Mouse (Mus musculus) large intestine, adult 2 months (tissue): ENCODE results near the gene Letmd1. TPM values are rescaled to one million over a fixed set of nuclear protein-coding genes. Genes with fewer than 3 reads are reported as not detected.
"Not testable (repeated sequence)": the region's sequence is repeated elsewhere in the genome, so short reads cannot be mapped to it uniquely, and the experiment has no call there.

Experiments used
- DNase-seq: peaks from one replicate; pipeline ENCODE4 v3.0.0-alpha.2; 2012; ENCODE audit warnings: low read depth, low spot score
- WGBS: fragments of 180-500 bp; shearing (Covaris S2); methylation state at CpG from one replicate; pipeline ENCODE4 v1.1.7; 2018; 5-methylcytosine and 5-hydroxymethylcytosine counted together
- polyA plus RNA-seq: library from polyadenylated mRNA; depleted of rRNA; stranded (reverse); fragments of >200 nt; gene quantifications from 2 replicates; pipeline ENCODE4 v1.2.3, GENCODE M21; 2012; rRNA removed

Gene Letmd1
- 30.1 and 36.7 TPM in 2 replicates for polyA plus RNA-seq

DNA sequence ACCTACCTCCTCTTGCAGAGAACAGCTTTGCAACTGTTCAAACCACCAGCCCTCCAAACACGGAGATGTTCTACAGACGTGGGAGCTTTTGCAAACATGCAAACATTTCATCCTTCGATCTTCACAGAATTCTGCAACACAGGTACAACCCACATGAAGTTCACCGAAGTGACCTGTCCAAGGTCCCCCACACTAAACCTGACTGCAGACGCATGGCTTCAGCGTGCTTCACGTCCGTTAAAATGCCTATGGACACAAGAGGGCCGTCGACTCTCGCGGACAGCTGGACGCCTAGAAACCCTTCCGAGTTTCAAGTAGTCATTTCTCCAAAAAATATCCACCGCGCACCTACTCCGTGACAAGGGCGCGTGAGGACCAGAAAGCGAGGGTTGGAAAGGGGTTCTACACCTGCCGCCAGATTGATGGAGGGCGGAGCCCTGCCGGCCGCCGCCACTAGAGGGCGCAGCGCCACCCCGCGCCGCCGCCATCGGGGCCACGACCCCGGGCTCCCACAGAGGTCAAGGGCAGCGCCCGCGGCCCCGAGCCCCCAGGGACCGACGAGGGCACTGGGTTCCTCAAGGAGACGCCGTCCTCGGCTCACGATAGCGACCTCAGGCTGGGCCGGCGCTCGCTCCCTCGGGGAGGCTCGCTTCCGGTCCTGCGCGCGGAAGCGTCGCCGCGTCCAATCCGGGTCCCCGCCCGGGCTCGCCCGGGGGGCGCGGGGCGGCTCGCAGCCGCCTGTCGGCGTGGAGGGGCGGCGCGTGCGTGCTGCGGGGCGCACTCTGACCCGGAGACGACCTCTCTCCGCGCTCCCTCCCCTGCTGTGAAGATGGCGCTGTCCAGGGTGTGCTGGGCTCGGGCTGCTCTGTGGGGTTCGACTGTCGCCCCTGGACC is at the start of gene Letmd1:
Gene Letmd1, plus strand, starts transcription at position 729 of the 894 bp plus-strand sequence.
- no peak for DNase-seq
- WGBS, result 2% methylated on average over 83 of the region's 84 CpGs

DNA sequence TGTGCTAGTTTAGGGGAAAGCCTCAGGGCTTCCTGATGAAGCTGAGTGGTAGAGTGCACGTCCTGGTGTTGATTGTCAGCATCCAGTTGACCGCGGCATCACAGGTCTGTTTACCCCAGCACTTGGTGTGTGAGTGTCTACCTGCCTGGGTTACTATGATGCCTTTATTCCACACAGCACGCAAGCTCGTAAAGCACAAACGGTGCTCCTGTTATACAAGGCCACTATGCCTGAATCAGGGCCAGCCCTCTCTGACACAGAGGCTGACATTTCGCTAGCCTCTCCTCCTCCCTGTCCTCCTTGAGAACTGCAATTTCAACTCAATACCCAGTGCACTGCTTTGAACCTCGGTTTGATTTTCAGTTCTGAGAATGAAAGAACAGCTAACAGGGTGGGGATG is 49.5 kb upstream of the Letmd1 start:
- DNase-seq, result no peak
- WGBS, result 36% methylated on average over 8 of the region's 8 CpGs

DNA sequence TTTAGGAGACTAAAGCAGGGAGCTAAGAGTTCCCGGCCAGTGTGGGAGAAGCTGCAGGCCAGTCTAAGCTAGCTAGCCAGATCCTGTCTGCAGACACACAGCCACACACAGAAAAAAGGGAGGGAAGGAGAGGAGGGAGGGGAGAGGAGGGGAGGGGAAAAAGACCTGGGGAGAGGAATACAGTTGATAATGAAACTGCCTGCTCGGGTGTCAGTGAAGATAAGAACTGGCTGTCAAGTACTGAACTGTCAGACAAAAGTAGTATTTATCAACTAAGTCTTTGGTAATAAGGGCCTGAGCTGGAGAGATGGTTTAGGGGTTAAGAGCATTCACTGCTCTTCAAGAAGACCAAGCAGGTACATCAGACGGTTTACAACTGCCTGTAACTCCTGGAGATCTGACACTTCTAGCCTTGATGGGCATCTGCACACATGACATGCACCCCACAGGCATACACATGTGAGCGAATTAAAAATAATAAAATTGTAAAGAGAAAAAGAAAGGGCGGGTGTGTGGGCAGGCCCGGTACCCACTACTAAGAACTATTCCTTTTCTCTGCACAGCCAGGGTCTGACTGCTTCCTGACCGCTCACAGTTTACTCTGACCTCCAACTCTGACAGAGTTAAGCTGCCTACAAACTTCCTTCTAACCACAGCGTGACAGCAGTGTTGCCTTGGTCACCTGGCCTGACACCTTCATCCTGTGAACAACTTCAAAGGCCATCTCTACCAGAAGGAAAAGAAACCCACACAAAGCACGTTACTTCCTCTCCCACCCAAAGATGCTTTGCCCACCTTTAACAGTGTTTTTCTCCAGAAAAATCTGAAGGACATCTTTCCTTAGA is 48.7 kb upstream of the Letmd1 start:
- no peak for DNase-seq

DNA sequence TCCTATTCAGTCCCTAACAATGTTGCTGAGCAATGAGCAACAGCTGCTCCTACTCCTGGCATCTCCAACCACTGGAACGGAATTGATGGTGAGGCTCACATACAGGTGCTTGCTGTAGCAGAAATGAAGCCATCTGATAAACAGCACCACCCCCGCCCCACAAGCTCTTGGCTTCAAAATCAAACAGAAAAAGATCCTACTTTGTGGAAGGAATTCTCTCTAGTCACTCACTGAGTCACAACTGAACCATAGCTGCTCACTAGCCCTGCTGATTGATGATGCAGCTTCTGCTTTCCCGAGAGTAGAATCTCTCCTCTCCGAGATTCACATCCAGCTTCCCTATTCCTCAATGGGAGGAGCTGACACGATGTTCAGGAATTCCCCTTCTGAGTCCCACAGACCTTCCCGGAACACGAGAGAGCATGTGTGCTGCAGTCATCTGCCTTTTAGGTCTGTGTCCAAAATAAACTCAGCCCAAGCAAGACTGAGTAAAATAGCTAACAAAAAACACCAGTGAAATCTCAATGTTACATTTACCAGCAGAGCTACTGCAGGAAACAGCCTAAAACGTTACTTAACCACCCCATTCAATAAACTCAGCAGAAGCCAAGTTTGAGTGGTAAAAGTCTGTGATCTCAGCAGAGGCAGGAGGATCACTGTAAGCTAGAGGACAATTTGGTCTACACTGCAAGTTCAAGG is 47.6 kb upstream of the Letmd1 start:
- WGBS, result 9% methylated on average over 8 of the region's 8 CpGs

More for the DNA sequence above, 48.7 kb upstream of the Letmd1 start:
- 54% methylated on average over 9 of the region's 9 CpGs for WGBS

DNA sequence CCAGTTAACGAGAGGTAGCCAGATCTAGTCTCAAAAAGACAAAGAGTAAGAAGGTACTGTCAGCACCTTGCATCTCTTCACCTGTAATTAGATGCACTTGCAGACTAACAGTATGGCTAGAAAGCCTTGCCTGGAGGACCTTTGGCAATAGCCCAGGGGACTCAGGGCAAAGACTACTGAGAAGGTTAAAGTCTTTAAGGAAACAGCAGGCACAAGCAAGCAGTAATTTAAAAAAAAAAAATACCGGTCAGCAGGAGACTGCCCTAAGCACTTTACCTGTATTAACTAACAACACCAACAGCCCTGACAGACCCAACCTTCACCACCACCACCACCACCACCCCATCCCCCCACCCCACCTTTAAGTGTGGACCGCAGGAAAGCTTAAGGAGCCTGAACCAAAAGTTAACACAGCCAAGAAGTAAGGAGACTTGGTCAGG is 47.0 kb upstream of the Letmd1 start, which contains the start of gene Gm5475:
Gene Gm5475, plus strand, starts transcription at position 390 of the 440 bp plus-strand sequence.
- DNase-seq, result not testable (repeated sequence)
- 10% methylated on average over 3 of the region's 3 CpGs for WGBS

More for the DNA sequence above, 47.6 kb upstream of the Letmd1 start:
- DNase-seq, result no peak

DNA sequence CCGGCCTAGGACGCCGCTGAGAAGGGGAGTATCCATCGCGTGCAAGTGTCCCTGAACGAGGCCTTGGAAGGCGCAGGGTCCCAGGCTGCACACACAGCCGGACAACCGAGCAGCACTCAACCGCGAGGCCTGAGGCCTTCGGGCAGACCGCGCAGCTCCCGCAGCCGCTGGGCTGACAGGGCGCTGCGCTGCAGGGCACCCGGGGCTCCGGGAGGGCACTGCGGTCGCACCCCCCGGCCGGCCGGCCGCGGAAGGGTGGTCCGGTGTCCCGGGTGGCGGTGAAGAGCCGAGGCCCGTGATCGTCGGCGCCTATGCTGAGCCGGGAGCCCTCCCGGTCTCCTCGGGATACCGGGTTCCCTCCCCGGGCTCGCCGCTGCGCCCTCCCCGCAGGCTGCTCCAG is 46.3 kb upstream of the Letmd1 start:
- under 1% methylated on average over 44 of the region's 44 CpGs for WGBS
- no peak for DNase-seq

DNA sequence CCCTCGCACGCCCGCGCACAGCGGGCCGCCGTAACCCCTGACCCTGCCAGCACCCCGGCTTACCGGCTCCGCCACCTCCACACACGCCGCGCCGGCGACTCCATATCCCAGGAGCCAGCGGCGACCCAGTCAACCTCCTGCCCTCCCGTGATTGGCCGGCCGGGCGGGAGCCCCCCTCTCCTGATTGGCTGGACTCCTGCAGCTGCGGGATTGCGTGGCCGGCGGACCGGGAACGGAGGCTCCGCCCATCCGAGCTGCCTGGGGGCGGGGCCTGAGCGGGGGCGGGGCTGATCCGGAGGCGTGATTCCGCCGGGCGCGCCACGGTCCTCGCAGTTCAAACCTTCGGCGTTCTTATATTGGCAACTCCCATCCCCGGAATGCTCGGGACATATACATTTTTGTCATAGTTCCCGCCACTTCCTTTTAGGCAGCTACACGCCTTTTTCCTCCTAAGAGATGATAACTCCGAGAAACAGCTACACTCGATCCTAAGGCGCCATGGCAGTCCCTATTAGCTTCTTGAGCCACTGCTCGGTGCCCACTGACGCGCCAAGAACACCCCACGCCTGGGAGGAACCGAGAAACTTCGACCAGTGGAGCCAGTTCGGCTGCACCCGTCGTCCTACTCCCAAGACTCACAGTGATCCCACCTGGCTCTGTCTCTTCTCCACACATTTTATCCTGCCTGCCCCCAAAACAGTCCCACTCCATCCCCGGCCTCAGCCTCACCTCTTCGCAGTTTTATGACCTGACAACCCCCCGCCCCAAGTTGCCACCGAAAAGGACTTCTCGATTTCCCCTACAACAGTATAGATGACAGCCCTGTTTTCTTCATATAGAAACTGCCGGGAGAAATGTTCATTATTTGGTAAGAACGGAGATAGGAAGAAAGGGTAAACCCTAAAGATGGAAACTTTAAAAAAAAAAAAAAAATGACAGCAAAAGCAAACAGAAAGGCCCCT is 45.6 kb upstream of the Letmd1 start:
- DNase-seq, result peak; percentile 80
- under 1% methylated on average over 64 of the region's 65 CpGs for WGBS

DNA sequence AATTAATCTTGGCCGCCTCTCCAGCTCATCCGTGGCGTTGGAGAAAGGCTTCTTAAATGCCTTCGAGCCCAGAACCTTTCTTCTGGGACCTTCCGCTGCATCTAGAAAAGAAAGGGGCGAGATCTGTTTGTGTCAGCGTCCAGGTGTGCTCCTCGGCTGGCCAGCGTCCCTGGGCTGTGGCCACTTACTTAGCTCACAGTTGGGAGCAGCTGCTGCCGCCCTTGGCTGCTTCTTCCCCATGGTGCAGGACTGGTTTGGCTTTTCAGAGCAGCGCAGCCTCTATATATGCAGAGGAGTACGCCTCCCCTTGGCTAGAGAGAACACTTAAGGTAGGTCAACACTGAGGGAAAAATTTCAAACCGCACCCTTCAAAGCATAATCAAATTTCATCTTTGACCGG is 44.9 kb upstream of the Letmd1 start:
- WGBS, result 2% methylated on average over 14 of the region's 14 CpGs
- DNase-seq, result no peak

DNA sequence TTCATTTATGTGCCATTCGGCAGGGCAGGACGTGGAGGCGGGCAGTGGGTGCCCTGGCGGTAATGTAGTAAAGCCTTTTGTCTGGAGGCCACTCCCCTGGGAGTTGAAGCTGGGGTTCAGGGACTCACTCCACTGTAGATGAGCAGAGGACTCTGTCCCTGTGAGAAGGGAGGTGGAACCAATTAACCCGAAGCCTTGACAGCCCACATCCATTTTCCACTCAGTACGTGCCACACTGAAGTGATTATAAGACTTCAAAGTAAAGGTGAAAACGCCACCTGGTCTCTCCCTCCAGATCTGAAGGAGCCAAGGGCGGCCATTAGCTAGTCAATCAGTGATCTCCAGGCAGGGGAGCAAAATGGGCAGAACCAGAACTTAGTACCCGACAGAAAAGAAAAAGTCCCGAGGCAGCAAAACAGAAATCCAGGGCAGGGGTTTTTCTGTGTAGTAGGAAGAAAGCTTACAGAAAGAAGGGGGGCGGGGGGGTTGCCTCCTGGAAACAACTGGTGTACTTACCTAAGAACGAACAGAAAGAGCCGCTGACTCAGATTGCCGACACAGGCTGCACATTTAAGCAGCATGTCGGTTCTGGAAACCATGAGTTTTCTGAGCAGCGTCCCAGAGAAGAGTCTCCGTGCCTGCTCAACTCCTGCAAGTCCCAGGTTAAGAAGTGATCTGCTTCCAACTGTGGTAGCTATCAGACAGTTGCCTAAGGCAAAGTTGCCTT is 44.3 kb upstream of the Letmd1 start, which contains the start of gene Slc11a2:
Gene Slc11a2, minus strand, starts transcription at position 677 of the 727 bp plus-strand sequence.
- no peak for DNase-seq
- 34% methylated on average over 17 of the region's 17 CpGs for WGBS

DNA sequence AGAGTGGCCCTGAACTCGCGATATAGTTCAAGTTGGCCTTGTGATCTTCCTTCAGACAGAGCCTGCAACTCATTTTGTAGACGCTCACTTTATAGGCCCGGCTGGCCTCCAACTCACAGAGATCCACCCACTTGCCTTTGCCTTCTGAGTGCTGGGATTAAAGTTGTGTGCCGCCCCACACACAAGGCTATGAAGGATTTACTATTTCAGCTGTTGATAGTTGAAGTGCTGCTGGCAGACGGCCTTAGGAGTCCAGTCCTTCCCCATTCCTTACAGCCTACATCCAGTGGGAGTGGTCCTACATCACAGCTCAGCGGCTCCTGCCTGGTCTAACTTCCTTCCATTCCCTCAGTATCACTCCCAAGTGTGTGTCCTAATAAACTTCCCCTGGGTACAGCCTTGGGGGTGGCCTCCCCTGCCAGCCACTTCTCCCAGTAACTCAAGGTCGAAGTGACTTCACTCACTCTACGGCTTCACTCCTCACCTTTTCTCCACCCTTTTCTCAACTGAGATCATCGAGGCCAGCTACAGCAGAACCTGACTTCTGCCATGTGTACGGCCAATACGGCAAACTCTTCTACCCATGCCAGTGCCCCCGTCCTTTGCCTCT is 40.4 kb upstream of the Letmd1 start:
- 38% methylated on average over 13 of the region's 13 CpGs for WGBS
- no peak for DNase-seq

DNA sequence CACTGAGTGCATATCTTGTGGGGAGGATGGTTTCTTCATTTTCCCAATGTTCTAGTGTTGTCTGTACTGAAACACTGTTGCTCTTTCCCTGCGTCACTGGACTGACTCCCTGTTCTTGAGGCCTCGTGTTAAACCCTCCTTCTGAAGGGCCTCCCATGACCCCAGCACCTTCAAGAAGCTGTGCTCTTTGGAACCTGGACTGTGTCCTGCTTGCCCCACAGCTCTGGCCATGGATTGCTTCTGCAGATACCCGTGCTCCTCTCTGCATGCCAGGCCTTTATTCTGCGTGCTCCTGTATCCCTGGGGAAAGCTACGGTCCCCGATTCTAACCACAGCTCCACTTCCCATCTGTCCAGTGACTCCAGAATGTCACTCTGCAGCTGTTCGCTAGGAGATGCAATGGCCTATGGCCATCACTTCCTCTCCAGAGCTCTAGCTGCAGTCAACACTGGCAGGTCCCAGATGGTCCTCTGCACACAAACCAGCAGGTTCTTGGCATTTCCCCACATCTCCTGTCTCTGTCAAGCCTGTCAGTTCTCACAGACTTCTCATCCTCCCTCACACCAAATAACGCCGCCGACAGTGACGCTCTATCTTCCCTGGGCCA is 38.8 kb upstream of the Letmd1 start:
- DNase-seq, result no peak

DNA sequence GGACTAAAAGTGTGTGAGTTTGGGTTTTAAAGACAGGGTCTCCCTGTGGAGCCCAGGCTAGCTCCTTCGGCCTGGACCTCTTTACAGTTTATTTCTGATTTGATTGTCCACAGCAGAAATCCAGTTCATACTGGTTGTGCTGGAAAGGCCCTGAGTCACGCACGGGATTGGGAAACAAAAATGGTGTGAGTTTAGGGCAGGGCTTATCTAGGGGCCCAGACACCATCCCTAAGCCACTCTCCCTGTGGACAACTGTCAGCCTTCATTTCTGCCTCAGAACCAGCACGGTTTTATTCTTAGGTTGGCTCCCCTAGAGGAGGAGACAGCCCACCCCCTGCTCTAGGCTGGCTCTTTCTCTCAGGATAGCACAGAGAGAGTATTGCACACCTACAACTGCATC is 35.6 kb upstream of the Letmd1 start:
- DNase-seq, result no peak
- WGBS, result 71% methylated on average over 4 of the region's 4 CpGs

More for the DNA sequence above, 38.8 kb upstream of the Letmd1 start:
- WGBS, result 66% methylated on average over 11 of the region's 11 CpGs

DNA sequence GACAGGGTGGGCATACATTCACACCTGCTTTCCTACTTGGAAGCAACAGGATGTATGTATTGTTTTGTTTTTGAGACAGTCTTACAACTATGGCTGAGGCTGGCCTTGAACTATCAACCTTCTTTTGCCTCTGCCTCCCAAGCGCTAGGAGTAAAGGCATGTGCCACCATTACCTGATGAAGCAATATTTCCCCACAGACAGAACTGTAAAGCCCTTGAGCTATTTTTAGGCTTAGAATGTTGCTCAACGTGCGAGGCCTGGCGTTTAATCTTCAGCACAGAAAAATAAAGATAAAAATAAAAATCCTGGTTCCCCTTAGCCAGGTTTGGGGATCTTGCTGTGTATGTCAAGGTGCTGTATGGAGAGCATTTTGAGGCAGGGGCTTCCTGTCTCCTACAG is 32.7 kb upstream of the Letmd1 start:
- 67% methylated on average over 4 of the region's 4 CpGs for WGBS
- no peak for DNase-seq

DNA sequence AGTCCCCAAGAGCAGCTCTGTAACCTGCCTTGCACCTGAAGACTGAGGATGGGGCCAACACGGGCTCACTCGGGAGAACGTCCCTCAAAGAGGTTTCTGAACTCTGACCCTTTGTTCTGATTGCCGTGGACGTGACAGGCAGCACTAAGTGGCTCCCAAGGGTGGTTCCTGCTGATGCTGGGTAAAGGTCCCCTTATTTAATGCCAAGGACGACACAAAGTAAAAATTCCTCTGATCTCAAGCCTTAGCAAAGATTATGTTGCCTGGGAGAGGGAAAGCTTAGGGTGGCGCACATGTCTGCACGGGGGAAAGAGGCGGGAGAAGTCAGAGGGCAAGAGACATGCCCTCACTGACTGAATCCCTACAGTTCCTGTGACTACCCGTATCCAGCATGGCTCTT is 32.3 kb upstream of the Letmd1 start:
- DNase-seq, result no peak
- 49% methylated on average over 10 of the region's 10 CpGs for WGBS

DNA sequence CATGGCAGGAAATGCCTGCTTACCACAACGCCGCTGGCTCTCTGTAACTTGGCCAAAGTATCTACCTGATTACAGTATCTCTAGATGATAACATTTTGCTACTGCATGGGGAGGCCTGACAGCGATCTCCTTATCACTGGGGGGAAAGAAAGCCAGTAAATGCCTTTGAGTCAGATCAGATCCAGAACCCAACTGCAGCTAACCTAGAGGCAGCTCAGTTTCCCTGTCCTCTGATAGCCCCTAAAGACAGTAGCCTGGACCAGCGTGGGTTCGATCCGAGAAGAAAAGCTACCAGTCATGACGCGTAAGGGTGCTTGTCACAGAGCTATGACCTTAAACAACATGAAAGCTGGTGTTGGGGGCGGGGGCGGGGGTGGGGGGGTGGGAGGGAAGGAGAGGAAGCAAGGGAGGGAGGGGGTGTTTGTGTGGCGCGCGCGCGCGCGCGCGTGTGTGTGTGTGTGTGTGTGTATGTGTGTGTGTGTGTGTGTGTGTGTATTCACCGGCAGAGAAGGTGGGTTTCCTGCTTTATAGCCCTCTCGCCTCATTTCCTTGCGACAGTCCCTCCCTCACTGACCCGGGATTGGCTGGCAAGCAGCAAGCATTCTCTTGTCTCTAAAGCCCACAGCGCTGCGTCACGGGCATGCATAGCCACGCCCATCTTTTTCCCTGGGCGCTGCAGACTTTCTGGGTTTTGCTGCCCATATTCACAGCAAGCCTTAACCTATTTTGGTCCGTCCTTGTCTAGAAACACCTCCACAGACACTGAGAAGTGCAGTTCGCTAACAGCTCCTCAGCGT is 25.5 kb upstream of the Letmd1 start:
- WGBS, result 2% methylated on average over 29 of the region's 31 CpGs
- DNase-seq, result peak; percentile 80

DNA sequence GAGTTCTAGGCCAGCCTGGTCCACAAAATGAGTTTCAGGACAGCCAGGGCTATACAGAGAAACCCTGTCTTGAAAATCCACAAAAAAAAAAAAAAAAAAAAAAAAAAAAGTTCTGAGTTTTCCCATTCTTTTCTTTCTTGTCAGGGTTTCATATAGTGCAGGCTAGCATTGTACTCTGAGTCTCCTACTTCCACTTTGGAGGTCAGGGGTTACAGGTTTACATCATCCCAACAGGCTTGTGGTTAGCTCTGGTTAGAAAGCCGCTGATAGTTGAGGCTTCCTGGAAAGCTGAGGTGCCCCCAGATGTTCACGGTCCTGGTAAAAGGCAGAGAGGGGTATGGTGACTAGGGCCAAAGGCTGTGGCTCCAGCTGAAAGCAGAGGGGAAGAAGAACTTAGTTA is 21.9 kb upstream of the Letmd1 start:
- 76% methylated on average over 2 of the region's 2 CpGs for WGBS
- no peak for DNase-seq
